Mouse (Mus musculus) liver, embryonic 12.5 days (tissue): Measurements from ENCODE around the gene Akr1b3. TPM values are rescaled to one million over a fixed set of nuclear protein-coding genes. Genes with fewer than 3 reads are reported as not detected.
"Not testable (repeated sequence)": the region's sequence is repeated elsewhere in the genome, so short reads cannot be mapped to it uniquely, and the experiment has no call there.

Source experiments
- ATAC-seq: fragments of 200-750 bp; cut with Nextera tagmentation; 2 replicates; pipeline ENCODE4 v1.8.0; 2017; ENCODE audit warnings: moderate number of reproducible peaks, mild to moderate bottlenecking, moderate library complexity
- H3K27ac ChIP-seq: fragments of 300-500 bp; sonication (generic); 2 replicates; pipeline ENCODE4 v1.5.1; 2016; ENCODE audit warnings: mild to moderate bottlenecking
- H3K27me3 ChIP-seq: fragments of 300-500 bp; sonication (generic); replicated peaks from 2 replicates; pipeline ENCODE4 v1.6.1; 2016; ENCODE audit warnings: mild to moderate bottlenecking, moderate library complexity
- H3K36me3 ChIP-seq: fragments of 300-500 bp; sonication (generic); 2 replicates; pipeline ENCODE4 v1.6.1; 2016; ENCODE audit warnings: mild to moderate bottlenecking, moderate library complexity
- H3K4me1 ChIP-seq: fragments of 300-500 bp; sonication (generic); 2 replicates; pipeline ENCODE4 v1.6.1; 2016
- H3K4me2 ChIP-seq: fragments of 300-500 bp; sonication (generic); 2 replicates; pipeline ENCODE4 v1.6.1; 2016; ENCODE audit warnings: mild to moderate bottlenecking, moderate library complexity
- H3K4me3 ChIP-seq: fragments of 300-500 bp; sonication (generic); 2 replicates; pipeline ENCODE4 v1.5.1; 2016; ENCODE audit warnings: mild to moderate bottlenecking, moderate library complexity
- H3K9ac ChIP-seq: fragments of 300-500 bp; sonication (generic); 2 replicates; pipeline ENCODE4 v1.6.1; 2016; ENCODE audit warnings: mild to moderate bottlenecking, moderate library complexity
- H3K9me3 ChIP-seq: fragments of 300-500 bp; sonication (generic); replicated peaks from 2 replicates; pipeline ENCODE4 v1.6.1; 2016; ENCODE audit warnings: mild to moderate bottlenecking, moderate library complexity
- WGBS: fragments of 180-500 bp; shearing (Covaris S2); methylation state at CpG from one replicate; pipeline ENCODE4 v1.1.7; 2016; ENCODE audit not compliant: insufficient replicate concordance; 5-methylcytosine and 5-hydroxymethylcytosine counted together
- polyA plus RNA-seq: library from polyadenylated mRNA; unstranded; fragments of >200 nt; fragmentation: Nextera tagmentation; extraction: Ambion mirVana; gene quantifications from 2 replicates; pipeline ENCODE4 v1.2.1, GENCODE M21; 2016

Gene Akr1b3
- polyA plus RNA-seq = 74.0 and 85.0 TPM in 2 replicates

GRCm38 (mm10) chr6:34316854-34317771 lies at the start of gene Akr1b3:
Akr1b3 (minus strand) TSS chr6:34317478.
- Histone ChIP-seq H3K9ac (peak within 1 kb of the TSS; percentile 71), H3K4me3 (peak within 1 kb of the TSS; percentile 75), H3K27ac (peak within 1 kb of the TSS; percentile 48), H3K36me3 (peaks cover 3% of the 10 kb centered on the region; the same call in 1 of the 2 replicates), H3K4me1 (peaks cover 17% of the 10 kb centered on the region), H3K9me3 (no peaks in the 10 kb centered on the region; the same call in 1 of the 2 replicates), H3K4me2 (peak within 1 kb of the TSS; percentile 90), H3K27me3 (no peaks in the 10 kb centered on the region)
- ATAC-seq = peak; percentile 96
- under 1% methylated on average over 60 of the region's 60 CpGs for WGBS

- Histone ChIP-seq H3K27ac (no peak overlapping the region), H3K4me3 (no peak overlapping the region), H3K4me1 (no peaks in the 10 kb centered on the region), H3K4me2 (no peak overlapping the region), H3K9me3 (no peaks in the 10 kb centered on the region), H3K9ac (no peak overlapping the region), H3K36me3 (no peaks in the 10 kb centered on the region), H3K27me3 (no peaks in the 10 kb centered on the region)
- 60% methylated on average over 12 of the region's 12 CpGs for WGBS
- ATAC-seq = no peak
Measured at GRCm38 (mm10) chr6:34364217-34365136, 47.2 kb upstream of the Akr1b3 start.

- Histone ChIP-seq H3K27me3 (no peaks in the 10 kb centered on the region), H3K36me3 (no peaks in the 10 kb centered on the region), H3K4me3 (no peak overlapping the region), H3K9me3 (no peaks in the 10 kb centered on the region), H3K27ac (no peak overlapping the region), H3K4me1 (peaks cover 16% of the 10 kb centered on the region), H3K9ac (no peak overlapping the region), H3K4me2 (no peak overlapping the region)
- 70% methylated on average over 9 of the region's 9 CpGs for WGBS
- no peak for ATAC-seq
Measured at GRCm38 (mm10) chr6:34355841-34356240, 38.6 kb upstream of the Akr1b3 start.

- no peaks in the 10 kb centered on the region for H3K36me3 ChIP-seq
- no peaks in the 10 kb centered on the region for H3K27me3 ChIP-seq
- ATAC-seq = no peak
- H3K4me2 ChIP-seq = 0 out of 2 replicates have a peak overlapping the region, but pooled peaks have one; percentile 7
- whole genome bisulfite sequencing = 26% methylated on average over 6 of the region's 6 CpGs
- no peaks in the 10 kb centered on the region for H3K9me3 ChIP-seq
- no peak overlapping the region for H3K9ac ChIP-seq
- peaks cover 16% of the 10 kb centered on the region for H3K4me1 ChIP-seq
- H3K4me3 ChIP-seq = no peak overlapping the region
- H3K27ac ChIP-seq = no peak overlapping the region
Measured at GRCm38 (mm10) chr6:34355349-34355747, 38.1 kb upstream of the Akr1b3 start.

GRCm38 (mm10) chr6:34354354-34355348 lies 37.4 kb upstream of the Akr1b3 start:
- Histone ChIP-seq H3K9me3 (no peaks in the 10 kb centered on the region), H3K4me2 (peak overlapping the region; percentile 55), H3K27me3 (no peaks in the 10 kb centered on the region), H3K4me1 (peaks cover 16% of the 10 kb centered on the region), H3K4me3 (peak overlapping the region; percentile 24; the same call in 1 of the 2 replicates), H3K9ac (no peak overlapping the region), H3K27ac (no peak overlapping the region), H3K36me3 (no peaks in the 10 kb centered on the region)
- 48% methylated on average over 8 of the region's 8 CpGs for WGBS
- no peak for ATAC-seq

- peak within 1 kb of the TSS; percentile 55 for H3K4me2 ChIP-seq
- 18% methylated on average over 16 of the region's 16 CpGs for WGBS
Measured at GRCm38 (mm10) chr6:34353658-34354353, 36.5 kb upstream of the Akr1b3 start, which contains the start of gene Akr1b8. Akr1b8 (plus strand) TSS chr6:34354119.

GRCm38 (mm10) chr6:34352401-34352800 lies 35.1 kb upstream of the Akr1b3 start:
- Histone ChIP-seq H3K4me1 (peaks cover 16% of the 10 kb centered on the region), H3K27ac (no peak overlapping the region), H3K4me3 (no peak overlapping the region), H3K27me3 (no peaks in the 10 kb centered on the region), H3K9ac (no peak overlapping the region), H3K4me2 (no peak overlapping the region), H3K36me3 (no peaks in the 10 kb centered on the region), H3K9me3 (no peaks in the 10 kb centered on the region)
- no peak for ATAC-seq
- 79% methylated on average over 3 of the region's 3 CpGs for WGBS

More at GRCm38 (mm10) chr6:34353658-34354353, 36.5 kb upstream of the Akr1b3 start, which contains the start of gene Akr1b8:
- no peak within 1 kb of the TSS for H3K27ac ChIP-seq
- no peak for ATAC-seq
- peak within 1 kb of the TSS; percentile 24 for H3K4me3 ChIP-seq
- H3K9me3 ChIP-seq = no peaks in the 10 kb centered on the region
- peaks cover 16% of the 10 kb centered on the region for H3K4me1 ChIP-seq
- no peak within 1 kb of the TSS for H3K9ac ChIP-seq
- no peaks in the 10 kb centered on the region for H3K27me3 ChIP-seq
- H3K36me3 ChIP-seq = no peaks in the 10 kb centered on the region

- 38% methylated on average over 10 of the region's 10 CpGs for WGBS
Measured at GRCm38 (mm10) chr6:34351481-34351880, 34.2 kb upstream of the Akr1b3 start.

GRCm38 (mm10) chr6:34350037-34350699 lies 32.9 kb upstream of the Akr1b3 start:
- Histone ChIP-seq H3K9ac (no peak overlapping the region), H3K4me1 (peaks cover 13% of the 10 kb centered on the region), H3K4me2 (no peak overlapping the region), H3K27ac (no peak overlapping the region), H3K27me3 (0 out of 2 replicates have a peak, but pooled peaks cover 3% of the 10 kb centered on the region), H3K9me3 (no peaks in the 10 kb centered on the region), H3K36me3 (no peaks in the 10 kb centered on the region), H3K4me3 (no peak overlapping the region)
- ATAC-seq = no peak
- 68% methylated on average over 12 of the region's 12 CpGs for WGBS

More at GRCm38 (mm10) chr6:34351481-34351880, 34.2 kb upstream of the Akr1b3 start:
- not testable (repeated sequence) for ATAC-seq, H3K4me2 ChIP-seq, H3K27me3 ChIP-seq, H3K9me3 ChIP-seq, H3K27ac ChIP-seq, H3K36me3 ChIP-seq, H3K4me3 ChIP-seq, H3K9ac ChIP-seq
- peaks cover 16% of the 10 kb centered on the region for H3K4me1 ChIP-seq
